Mouse (Mus musculus): ENCODE data around the gene 1700086D15Rik.

DNA sequence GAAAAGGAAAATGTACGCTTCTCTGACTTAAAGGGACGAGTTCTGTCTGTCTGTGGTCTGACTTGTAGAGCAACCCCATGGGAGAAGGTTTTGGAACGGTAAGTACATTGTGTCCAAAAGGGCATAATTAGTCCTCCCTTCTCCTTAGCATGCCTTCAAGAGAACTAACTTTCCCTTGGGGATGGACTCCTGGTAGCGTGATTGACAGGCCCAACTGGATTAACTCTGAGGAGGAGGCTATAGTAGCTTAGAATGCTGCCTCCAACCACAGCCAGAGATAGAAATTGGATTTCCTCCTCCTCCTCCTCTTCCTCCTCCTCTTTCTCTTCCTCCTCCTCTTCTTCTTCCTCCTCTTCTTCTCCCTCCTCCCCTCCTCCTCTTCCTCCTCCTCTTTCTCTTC, 39.4 kb downstream of the 1700086D15Rik start:
- TF ChIP-seq CTCF (IDR thresholded peaks at IDR 0.05; ENCODE audit: borderline replicate concordance, extremely low read depth, insufficient read depth, insufficient read length): no peak
- TF ChIP-seq POLR2A (IDR thresholded peaks at IDR 0.05; ENCODE audit: borderline replicate concordance, extremely low read depth, insufficient read depth, insufficient read length, poor library complexity, severe bottlenecking): no peak

All from brain, embryonic 14.5 days (tissue).